Mouse (Mus musculus) liver, embryonic 11.5 days (tissue): ENCODE results near the gene Iffo1. TPM values are rescaled to one million over a fixed set of nuclear protein-coding genes. Genes with fewer than 3 reads are reported as not detected.
"Not testable (repeated sequence)": the region's sequence is repeated elsewhere in the genome, so short reads cannot be mapped to it uniquely, and the experiment has no call there.

Source experiments
- ATAC-seq: fragments of 200-750 bp; cut with Nextera tagmentation; replicated peaks from 2 replicates; pipeline ENCODE4 v1.8.0; 2017; ENCODE audit warnings: moderate number of reproducible peaks, mild to moderate bottlenecking, moderate TSS enrichment, moderate library complexity; ENCODE audit not compliant: low FRiP score
- DNase-seq: peaks from one replicate; pipeline ENCODE4 v3.0.0-alpha.2; 2017; ENCODE audit warnings: low spot score
- H3K27ac ChIP-seq: fragments of 300-500 bp; sonication (generic); 2 replicates; pipeline ENCODE4 v1.5.1; 2014; ENCODE audit warnings: mild to moderate bottlenecking, low read depth, low read length, control low read depth
- H3K27me3 ChIP-seq: fragments of 300-500 bp; sonication (generic); replicated peaks from 2 replicates; pipeline ENCODE4 v1.6.1; 2014; ENCODE audit warnings: low read length, mixed read lengths; ENCODE audit not compliant: control insufficient read depth, insufficient read depth
- H3K36me3 ChIP-seq: fragments of 300-500 bp; sonication (generic); 2 replicates; pipeline ENCODE4 v1.6.1; 2014; ENCODE audit warnings: mild to moderate bottlenecking, low read length, moderate library complexity, mixed read lengths; ENCODE audit not compliant: control insufficient read depth, insufficient read depth
- H3K4me1 ChIP-seq: fragments of 300-500 bp; sonication (generic); replicated peaks from 2 replicates; pipeline ENCODE4 v1.6.1; 2014; ENCODE audit warnings: low read length, mixed read lengths; ENCODE audit not compliant: control insufficient read depth, insufficient read depth
- H3K4me2 ChIP-seq: fragments of 300-500 bp; sonication (generic); 2 replicates; pipeline ENCODE4 v1.6.1; 2014; ENCODE audit warnings: mild to moderate bottlenecking, control low read depth, moderate library complexity
- H3K4me3 ChIP-seq: fragments of 300-500 bp; sonication (generic); 2 replicates; pipeline ENCODE4 v1.5.1; 2014; ENCODE audit warnings: low read depth, low read length, control low read depth
- H3K9ac ChIP-seq: fragments of 300-500 bp; sonication (generic); 2 replicates; pipeline ENCODE4 v1.6.1; 2014; ENCODE audit warnings: low read depth, low read length, control low read depth
- H3K9me3 ChIP-seq: fragments of 300-500 bp; sonication (generic); 2 replicates; pipeline ENCODE4 v1.6.1; 2016; ENCODE audit warnings: low read length, inconsistent platforms, mixed read lengths; ENCODE audit not compliant: control insufficient read depth
- WGBS: fragments of 180-500 bp; shearing (Covaris S2); extraction: QIAGEN DNeasy Blood & Tissue Kit; methylation state at CpG from one replicate; pipeline ENCODE4 v1.1.7; 2014; 5-methylcytosine and 5-hydroxymethylcytosine counted together
- polyA plus RNA-seq: library from polyadenylated mRNA; unstranded; fragments of >200 nt; fragmentation: Nextera tagmentation; extraction: Ambion mirVana; gene quantifications from 2 replicates; pipeline ENCODE4 v1.2.1, GENCODE M21; 2014

Iffo1 gene
- polyA plus RNA-seq, 1 experiment from 2014 or later: 9.9 TPM

- H3K27me3 ChIP-seq: no peaks in the 10 kb centered on the region
- DNase-seq (peak; percentile 73), ATAC-seq (peak; percentile 22)
- peaks cover 34% of the 10 kb centered on the region for H3K4me1 ChIP-seq
- peaks cover 34% of the 10 kb centered on the region for H3K36me3 ChIP-seq
- no peaks in the 10 kb centered on the region for H3K9me3 ChIP-seq
- H3K9ac ChIP-seq: 0 out of 2 replicates have a peak overlapping the region, but pooled peaks have one; percentile 2
- WGBS: 17% methylated on average over 22 of the region's 22 CpGs
- no peak overlapping the region for H3K4me3 ChIP-seq
- H3K27ac ChIP-seq: peak overlapping the region; percentile 62
- H3K4me2 ChIP-seq: peak overlapping the region; percentile 17; the same call in 1 of the 2 replicates
Observed at GRCm38 (mm10) chr6:125160854-125161760, 16.1 kb downstream of the Iffo1 start.

GRCm38 (mm10) chr6:125161971-125162370 is 16.9 kb downstream of the Iffo1 start:
- not testable (repeated sequence) for H3K27ac ChIP-seq, ATAC-seq, DNase-seq, H3K27me3 ChIP-seq, H3K4me2 ChIP-seq, H3K4me3 ChIP-seq, H3K9ac ChIP-seq, H3K9me3 ChIP-seq
- Histone ChIP-seq H3K36me3 (peaks cover 34% of the 10 kb centered on the region), H3K4me1 (peaks cover 38% of the 10 kb centered on the region)
- WGBS: 18% methylated on average over 3 of the region's 5 CpGs

- Histone ChIP-seq H3K4me3 (peak overlapping the region; percentile 87), H3K4me2 (peak overlapping the region; percentile 96), H3K36me3 (peaks cover 32% of the 10 kb centered on the region), H3K4me1 (peaks cover 42% of the 10 kb centered on the region)
- not testable (repeated sequence) for H3K27me3 ChIP-seq, DNase-seq, H3K9me3 ChIP-seq, H3K27ac ChIP-seq, ATAC-seq, H3K9ac ChIP-seq
- 66% methylated on average over 9 of the region's 16 CpGs for whole genome bisulfite sequencing
Observed at GRCm38 (mm10) chr6:125162615-125163305, 17.7 kb downstream of the Iffo1 start.

- DNase-seq: no peak
- WGBS: 6% methylated on average over 20 of the region's 20 CpGs
Observed at GRCm38 (mm10) chr6:125163801-125164657, 19.0 kb downstream of the Iffo1 start.

GRCm38 (mm10) chr6:125164672-125165327 is 19.8 kb downstream of the Iffo1 start:
- Histone ChIP-seq H3K9me3 (no peaks in the 10 kb centered on the region), H3K4me3 (peak overlapping the region; percentile 87), H3K27me3 (no peaks in the 10 kb centered on the region), H3K4me2 (peak overlapping the region; percentile 96), H3K9ac (peak overlapping the region; percentile 97), H3K36me3 (peaks cover 47% of the 10 kb centered on the region), H3K4me1 (peaks cover 40% of the 10 kb centered on the region), H3K27ac (peak overlapping the region; percentile 97)
- DNase-seq: peak; percentile 79
- WGBS: under 1% methylated on average over 39 of the region's 39 CpGs
- peak; percentile 6 for ATAC-seq

More at GRCm38 (mm10) chr6:125163801-125164657, 19.0 kb downstream of the Iffo1 start:
- H3K9ac ChIP-seq: peak overlapping the region; percentile 97
- H3K9me3 ChIP-seq: no peaks in the 10 kb centered on the region
- H3K36me3 ChIP-seq: peaks cover 42% of the 10 kb centered on the region
- H3K27ac ChIP-seq: peak overlapping the region; percentile 97
- no peaks in the 10 kb centered on the region for H3K27me3 ChIP-seq
- ATAC-seq: no peak
- H3K4me1 ChIP-seq: peaks cover 44% of the 10 kb centered on the region
- H3K4me2 ChIP-seq: peak overlapping the region; percentile 96
- peak overlapping the region; percentile 87 for H3K4me3 ChIP-seq

- Histone ChIP-seq H3K36me3 (peaks cover 50% of the 10 kb centered on the region), H3K4me1 (peaks cover 39% of the 10 kb centered on the region)
- ATAC-seq: peak; percentile 87
Observed at GRCm38 (mm10) chr6:125165328-125165891, 20.4 kb downstream of the Iffo1 start.

GRCm38 (mm10) chr6:125166051-125166751 is 21.2 kb downstream of the Iffo1 start, which contains the start of gene Gapdh:
Gene Gapdh (minus strand): TSS chr6:125166467.
- peak within 1 kb of the TSS; percentile 96 for H3K4me2 ChIP-seq
- H3K27ac ChIP-seq: peak within 1 kb of the TSS; percentile 97
- peak within 1 kb of the TSS; percentile 87 for H3K4me3 ChIP-seq
- H3K9me3 ChIP-seq: no peaks in the 10 kb centered on the region
- H3K4me1 ChIP-seq: peaks cover 31% of the 10 kb centered on the region
- no peaks in the 10 kb centered on the region for H3K27me3 ChIP-seq
- peak; percentile 83 for DNase-seq
- peaks cover 54% of the 10 kb centered on the region for H3K36me3 ChIP-seq
- H3K9ac ChIP-seq: peak within 1 kb of the TSS; percentile 97
- ATAC-seq: peak; percentile 70
- under 1% methylated on average over 18 of the region's 18 CpGs for WGBS

More at GRCm38 (mm10) chr6:125165328-125165891, 20.4 kb downstream of the Iffo1 start:
- peak overlapping the region; percentile 97 for H3K27ac ChIP-seq
- H3K27me3 ChIP-seq: no peaks in the 10 kb centered on the region
- H3K4me2 ChIP-seq: peak overlapping the region; percentile 96
- H3K9ac ChIP-seq: peak overlapping the region; percentile 97
- DNase-seq: peak; percentile 99
- no peaks in the 10 kb centered on the region for H3K9me3 ChIP-seq
- WGBS: under 1% methylated on average over 36 of the region's 36 CpGs
- peak overlapping the region; percentile 87 for H3K4me3 ChIP-seq
